Mouse (Mus musculus): ENCODE measurements around the gene Gm10663. TPM values are rescaled to one million over a fixed set of nuclear protein-coding genes. Genes with fewer than 3 reads are reported as not detected.

Gm10663 gene
- polyA plus RNA-seq, 1 experiment: not detected

DNA sequence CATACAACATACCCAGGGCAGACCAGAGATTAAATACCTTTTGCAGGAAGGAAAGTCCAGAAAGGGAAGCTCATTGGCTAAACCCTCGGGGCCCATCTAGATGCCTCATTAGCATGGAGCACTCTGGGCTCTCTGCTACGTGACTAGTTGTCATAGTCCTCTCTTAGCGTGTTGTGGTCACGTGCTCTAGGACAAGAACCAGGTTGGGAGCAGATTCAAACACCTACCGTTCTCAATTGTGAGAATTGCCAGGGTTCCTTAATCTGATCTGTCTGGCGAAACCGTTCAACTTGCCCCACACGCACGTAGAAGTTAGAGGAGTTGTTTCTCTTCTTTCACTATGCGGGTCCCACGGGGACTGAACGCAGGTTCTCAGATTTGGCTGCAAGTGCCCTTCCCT is 13.3 kb downstream of the Gm10663 start:
- TF ChIP-seq POLR2A (IDR thresholded peaks at IDR 0.05; ENCODE audit: insufficient read length, low read depth) (no peak), CEBPB (IDR thresholded peaks at IDR 0.05; ENCODE audit: insufficient read depth, poor library complexity, severe bottlenecking) (no peak), REST (IDR thresholded peaks at IDR 0.05; ENCODE audit: insufficient read depth, insufficient read length) (no peak), E2F4 (IDR thresholded peaks at IDR 0.05; ENCODE audit: insufficient read depth) (no peak), MYOD1 (IDR thresholded peaks at IDR 0.05; ENCODE audit: control insufficient read depth in 1 of 3, insufficient read length in 2 of 3, low read depth in 2 of 3) (no peak), USF1 (IDR thresholded peaks at IDR 0.05; ENCODE audit: low read depth) (no peak), SRF (IDR thresholded peaks at IDR 0.05; ENCODE audit: control insufficient read depth, insufficient read length, low read depth) (no peak), POLR2AphosphoS2 (IDR thresholded peaks at IDR 0.05; ENCODE audit: insufficient read length, low read depth) (no peak), MAX (IDR thresholded peaks at IDR 0.05; ENCODE audit: low read depth) (no peak), TCF12 (IDR thresholded peaks at IDR 0.05; ENCODE audit: insufficient read depth, poor library complexity, severe bottlenecking) (no peak), MYOG (IDR thresholded peaks at IDR 0.05; ENCODE audit: control insufficient read depth in 1 of 3, insufficient read depth in 1 of 3, insufficient read length in 2 of 3, low read depth in 2 of 3) (no peak), TCF3 (IDR thresholded peaks at IDR 0.05; ENCODE audit: insufficient read length, low read depth) (no peak)
- Histone ChIP-seq H3K79me2 (ENCODE audit: control insufficient read depth, insufficient read depth) (no peaks in the 10 kb centered on the region), H3K4me3 (no peak overlapping the region), H3K36me3 (ENCODE audit: control insufficient read depth, insufficient read depth) (no peaks in the 10 kb centered on the region), H3K27me3 (ENCODE audit: control insufficient read depth, insufficient read depth, insufficient read length) (no peaks in the 10 kb centered on the region), H3K4me2 (ENCODE audit: low read depth) (no peak overlapping the region), H3ac (ENCODE audit: control insufficient read depth, insufficient read length) (no peak overlapping the region)

DNA sequence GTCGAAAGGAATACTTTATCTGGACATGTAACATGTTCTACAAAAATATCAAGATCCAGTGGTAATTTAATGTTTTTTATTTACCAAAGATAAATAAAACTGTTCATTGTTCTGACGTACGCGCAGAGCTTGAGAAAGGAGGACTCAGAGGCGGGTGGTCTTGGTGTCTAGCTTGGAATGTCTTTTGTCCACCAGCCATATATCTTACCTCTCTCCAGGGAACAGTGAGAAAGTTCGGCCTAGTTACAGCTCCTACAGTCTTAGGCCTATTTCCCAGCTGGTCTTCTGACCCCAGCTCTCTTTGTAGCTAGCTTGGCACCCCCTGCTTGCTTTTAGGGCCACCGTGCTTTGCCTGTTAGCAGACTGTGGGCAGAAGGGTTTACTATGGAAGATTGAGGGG is 14.9 kb downstream of the Gm10663 start:
- no peak overlapping the region for H3ac ChIP-seq (ENCODE audit: control insufficient read depth, insufficient read length)
- no peak overlapping the region for H3K4me3 ChIP-seq
- no peaks in the 10 kb centered on the region for H3K79me2 ChIP-seq (ENCODE audit: control insufficient read depth, insufficient read depth)
- no peak for TF ChIP-seq TCF3 (IDR thresholded peaks at IDR 0.05; ENCODE audit: insufficient read length, low read depth)
- TF ChIP-seq USF1 (IDR thresholded peaks at IDR 0.05; ENCODE audit: low read depth): no peak
- TF ChIP-seq POLR2AphosphoS2 (IDR thresholded peaks at IDR 0.05; ENCODE audit: insufficient read length, low read depth): no peak
- TF ChIP-seq SRF (IDR thresholded peaks at IDR 0.05; ENCODE audit: control insufficient read depth, insufficient read length, low read depth): no peak
- TF ChIP-seq REST (IDR thresholded peaks at IDR 0.05; ENCODE audit: insufficient read depth, insufficient read length): no peak
- no peaks in the 10 kb centered on the region for H3K27me3 ChIP-seq (ENCODE audit: control insufficient read depth, insufficient read depth, insufficient read length)
- H3K4me2 ChIP-seq (ENCODE audit: low read depth): no peak overlapping the region
- no peaks in the 10 kb centered on the region for H3K36me3 ChIP-seq (ENCODE audit: control insufficient read depth, insufficient read depth)

DNA sequence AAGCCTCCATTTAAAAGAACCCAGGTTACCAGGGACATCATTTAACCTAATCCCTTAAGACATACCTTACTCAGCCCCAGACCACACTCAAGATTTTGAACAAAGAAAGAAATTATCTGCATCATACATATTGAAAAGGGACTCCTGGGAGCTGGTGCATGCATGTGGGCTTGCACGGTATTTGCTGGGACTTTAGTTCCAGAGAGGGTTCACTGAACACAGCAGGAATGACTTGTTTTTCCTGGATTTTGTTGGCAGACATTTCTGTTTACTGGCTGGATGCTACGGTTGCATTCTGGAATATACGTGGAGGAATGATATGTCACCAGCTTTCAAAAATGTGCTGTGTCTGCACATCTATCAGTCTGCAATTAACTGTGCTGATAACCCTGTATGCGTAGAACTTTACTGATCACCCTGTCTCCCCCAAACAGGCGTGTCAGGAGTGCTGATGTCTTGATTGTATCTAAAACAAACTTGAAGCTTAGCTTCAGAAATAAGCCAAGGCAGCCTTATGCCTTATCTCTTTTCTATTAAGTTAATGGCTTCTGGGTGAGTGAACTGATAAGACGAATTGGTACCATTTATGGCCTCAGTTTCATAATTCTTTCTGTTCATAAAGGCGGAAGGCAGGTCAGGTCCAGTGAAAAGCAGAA is 23.1 kb downstream of the Gm10663 start:
- Histone ChIP-seq H3ac (ENCODE audit: control insufficient read depth, insufficient read length) (no peak overlapping the region), H3K4me3 (no peak overlapping the region), H3K79me2 (ENCODE audit: control insufficient read depth, insufficient read depth) (no peaks in the 10 kb centered on the region), H3K4me2 (ENCODE audit: low read depth) (no peak overlapping the region), H3K27me3 (ENCODE audit: control insufficient read depth, insufficient read depth, insufficient read length) (no peaks in the 10 kb centered on the region), H3K36me3 (ENCODE audit: control insufficient read depth, insufficient read depth) (no peaks in the 10 kb centered on the region)
- TF ChIP-seq TCF12 (IDR thresholded peaks at IDR 0.05; ENCODE audit: insufficient read depth, poor library complexity, severe bottlenecking): no peak

DNA sequence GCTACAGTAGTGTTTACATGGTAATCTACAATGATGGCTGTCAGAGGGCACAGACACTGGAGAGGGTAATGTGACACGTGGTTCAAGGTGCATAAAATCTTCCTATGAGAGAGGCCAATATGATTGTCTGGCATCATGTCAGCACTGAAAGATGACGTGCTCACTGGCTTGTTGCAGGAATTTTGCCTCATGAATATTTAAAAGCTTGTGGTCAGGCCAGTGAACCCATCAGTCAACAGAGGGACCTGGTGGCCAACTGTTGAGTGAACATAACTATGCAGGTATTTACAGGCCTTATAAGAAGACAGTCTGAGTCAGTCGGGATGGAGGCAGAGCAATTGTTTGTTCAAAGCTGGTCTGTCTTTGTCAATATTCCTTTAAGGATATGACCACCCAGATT is 24.9 kb downstream of the Gm10663 start:
- Histone ChIP-seq H3K4me2 (ENCODE audit: low read depth) (no peak overlapping the region), H3K79me2 (ENCODE audit: control insufficient read depth, insufficient read depth) (no peaks in the 10 kb centered on the region), H3K27me3 (ENCODE audit: control insufficient read depth, insufficient read depth, insufficient read length) (no peaks in the 10 kb centered on the region), H3K4me3 (no peak overlapping the region), H3ac (ENCODE audit: control insufficient read depth, insufficient read length) (no peak overlapping the region), H3K36me3 (ENCODE audit: control insufficient read depth, insufficient read depth) (no peaks in the 10 kb centered on the region)
- TF ChIP-seq SRF (IDR thresholded peaks at IDR 0.05; ENCODE audit: control insufficient read depth, insufficient read length, low read depth) (no peak), POLR2A (IDR thresholded peaks at IDR 0.05; ENCODE audit: insufficient read length, low read depth) (no peak), MYOD1 (IDR thresholded peaks at IDR 0.05; ENCODE audit: control insufficient read depth in 1 of 3, insufficient read length in 2 of 3, low read depth in 2 of 3) (no peak), E2F4 (IDR thresholded peaks at IDR 0.05; ENCODE audit: insufficient read depth) (no peak), CEBPB (IDR thresholded peaks at IDR 0.05; ENCODE audit: insufficient read depth, poor library complexity, severe bottlenecking) (no peak), TCF12 (IDR thresholded peaks at IDR 0.05; ENCODE audit: insufficient read depth, poor library complexity, severe bottlenecking) (no peak), MAX (IDR thresholded peaks at IDR 0.05; ENCODE audit: low read depth) (no peak), REST (IDR thresholded peaks at IDR 0.05; ENCODE audit: insufficient read depth, insufficient read length) (no peak), TCF3 (IDR thresholded peaks at IDR 0.05; ENCODE audit: insufficient read length, low read depth) (no peak), USF1 (IDR thresholded peaks at IDR 0.05; ENCODE audit: low read depth) (no peak), MYOG (IDR thresholded peaks at IDR 0.05; ENCODE audit: control insufficient read depth in 1 of 3, insufficient read depth in 1 of 3, insufficient read length in 2 of 3, low read depth in 2 of 3) (no peak)

DNA sequence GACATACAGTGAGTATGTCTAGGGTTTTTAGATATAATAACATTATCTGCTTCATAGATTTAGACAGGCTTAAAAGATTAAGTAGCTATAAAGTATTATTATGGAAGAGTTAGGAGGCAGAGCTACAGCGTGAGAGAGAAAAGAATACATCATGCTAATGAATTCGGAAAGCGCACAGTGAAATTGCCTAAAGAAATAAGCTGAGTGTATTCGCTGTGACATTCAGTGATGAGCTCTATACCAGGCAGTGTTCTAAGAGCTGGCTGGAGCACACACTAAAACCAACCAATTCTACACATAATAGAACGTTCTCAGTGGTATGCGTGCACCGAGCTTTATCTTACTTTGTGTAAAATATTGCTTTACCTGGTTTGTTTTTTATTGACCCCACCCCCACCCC is 28.8 kb downstream of the Gm10663 start:
- no peak for TF ChIP-seq CEBPB (IDR thresholded peaks at IDR 0.05; ENCODE audit: insufficient read depth, poor library complexity, severe bottlenecking)
- TF ChIP-seq MYOD1 (IDR thresholded peaks at IDR 0.05; ENCODE audit: control insufficient read depth in 1 of 3, insufficient read length in 2 of 3, low read depth in 2 of 3): no peak
- TF ChIP-seq SRF (IDR thresholded peaks at IDR 0.05; ENCODE audit: control insufficient read depth, insufficient read length, low read depth): no peak
- TF ChIP-seq POLR2A (IDR thresholded peaks at IDR 0.05; ENCODE audit: insufficient read length, low read depth): no peak
- no peak for TF ChIP-seq E2F4 (IDR thresholded peaks at IDR 0.05; ENCODE audit: insufficient read depth)
- TF ChIP-seq POLR2AphosphoS2 (IDR thresholded peaks at IDR 0.05; ENCODE audit: insufficient read length, low read depth): no peak
- no peak for TF ChIP-seq MYOG (IDR thresholded peaks at IDR 0.05; ENCODE audit: control insufficient read depth in 1 of 3, insufficient read depth in 1 of 3, insufficient read length in 2 of 3, low read depth in 2 of 3)
- TF ChIP-seq TCF3 (IDR thresholded peaks at IDR 0.05; ENCODE audit: insufficient read length, low read depth): no peak
- no peak for TF ChIP-seq USF1 (IDR thresholded peaks at IDR 0.05; ENCODE audit: low read depth)
- no peak for TF ChIP-seq MAX (IDR thresholded peaks at IDR 0.05; ENCODE audit: low read depth)
- TF ChIP-seq REST (IDR thresholded peaks at IDR 0.05; ENCODE audit: insufficient read depth, insufficient read length): no peak
- no peak for TF ChIP-seq TCF12 (IDR thresholded peaks at IDR 0.05; ENCODE audit: insufficient read depth, poor library complexity, severe bottlenecking)
- Histone ChIP-seq H3K27me3 (ENCODE audit: control insufficient read depth, insufficient read depth, insufficient read length) (no peaks in the 10 kb centered on the region), H3K4me3 (no peak overlapping the region), H3K4me2 (ENCODE audit: low read depth) (no peak overlapping the region), H3ac (ENCODE audit: control insufficient read depth, insufficient read length) (no peak overlapping the region), H3K79me2 (ENCODE audit: control insufficient read depth, insufficient read depth) (no peaks in the 10 kb centered on the region), H3K36me3 (ENCODE audit: control insufficient read depth, insufficient read depth) (no peaks in the 10 kb centered on the region)

Data from myocyte (in vitro differentiated cells).